Mouse (Mus musculus): Measurements from ENCODE around the gene Pbx2.

DNA sequence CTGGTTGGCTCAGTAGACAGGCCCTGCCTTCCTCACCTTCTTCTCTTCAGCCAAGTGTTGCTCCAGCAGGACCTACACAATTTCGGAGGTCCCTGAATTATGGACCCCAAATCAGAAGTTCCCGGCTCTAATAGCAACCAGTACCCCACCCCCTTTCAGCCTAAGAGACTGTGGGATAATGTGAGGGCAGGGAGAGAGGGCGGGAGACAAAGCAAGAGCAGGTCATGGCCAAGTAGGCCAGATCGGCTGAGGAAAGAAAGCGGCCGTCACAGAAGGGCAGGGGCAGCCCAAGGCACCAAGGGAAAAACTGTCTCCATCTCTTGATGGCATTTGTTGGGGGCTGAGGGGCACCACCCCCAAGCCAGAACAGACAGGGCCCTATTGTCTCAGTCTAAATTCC lies 24.8 kb downstream of the Pbx2 start, which contains the start of gene Egfl8:
- TF ChIP-seq POLR2A (IDR thresholded peaks at IDR 0.05; ENCODE audit: insufficient read depth, low read depth, low read length) (no peak), CTCF (IDR thresholded peaks at IDR 0.05; ENCODE audit: insufficient read depth, low read depth, low read length) (no peak)
